Mouse (Mus musculus): Measurements from ENCODE around the gene Gpn1. TPM values are rescaled to one million over a fixed set of nuclear protein-coding genes. Genes with fewer than 3 reads are reported as not detected.
A peak's percentile ranks its signal among the peaks of the same experiment; 100 is the strongest.
"Not testable (repeated sequence)": the region's sequence is repeated elsewhere in the genome, so short reads cannot be mapped to it uniquely, and the experiment has no call there.

The Gpn1 gene
- total and polyA plus RNA-seq, 2 experiments from 2014 or later: 40.4 to 68.4 TPM

DNA sequence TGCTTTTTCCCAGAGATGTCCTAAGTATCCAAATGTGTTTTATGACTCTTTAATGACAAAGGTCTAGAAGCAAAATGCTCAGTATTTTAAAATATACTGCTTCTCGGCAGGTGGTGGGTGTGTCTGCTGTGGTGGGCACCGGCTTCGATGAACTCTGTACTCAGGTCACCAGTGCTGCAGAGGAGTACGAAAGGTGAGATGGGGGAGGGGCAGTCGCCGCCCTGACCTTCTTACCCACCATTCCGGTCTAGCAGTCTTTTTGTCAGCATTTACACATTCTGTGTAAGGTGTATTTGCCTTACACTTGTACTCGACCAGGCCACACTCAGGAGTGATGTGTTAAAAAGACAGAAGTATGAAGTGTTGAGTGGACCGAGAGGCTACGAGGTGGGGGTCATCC, 10.3 kb downstream of the Gpn1 start:
- Histone ChIP-seq H3K9ac (no peak overlapping the region), H3K9me3 (ENCODE audit: low read length) (no peaks in the 10 kb centered on the region), H3K27me3 (ENCODE audit: insufficient read depth, low read length) (no peaks in the 10 kb centered on the region), H3K4me1 (ENCODE audit: insufficient read depth) (no peaks in the 10 kb centered on the region), H3K36me3 (ENCODE audit: insufficient read depth) (peaks cover 78% of the 10 kb centered on the region), H3K4me3 (ENCODE audit: low read depth, low read length) (no peak overlapping the region), H3K27ac (ENCODE audit: low read depth, low read length) (no peak overlapping the region), H3K4me2 (ENCODE audit: low read depth) (no peak overlapping the region)
- ATAC-seq (no peak), DNase-seq (no peak)
- WGBS: 95% methylated on average over 10 of the region's 10 CpGs
- TF ChIP-seq CTCF (IDR thresholded peaks at IDR 0.05; ENCODE audit: low read depth): no peak

DNA sequence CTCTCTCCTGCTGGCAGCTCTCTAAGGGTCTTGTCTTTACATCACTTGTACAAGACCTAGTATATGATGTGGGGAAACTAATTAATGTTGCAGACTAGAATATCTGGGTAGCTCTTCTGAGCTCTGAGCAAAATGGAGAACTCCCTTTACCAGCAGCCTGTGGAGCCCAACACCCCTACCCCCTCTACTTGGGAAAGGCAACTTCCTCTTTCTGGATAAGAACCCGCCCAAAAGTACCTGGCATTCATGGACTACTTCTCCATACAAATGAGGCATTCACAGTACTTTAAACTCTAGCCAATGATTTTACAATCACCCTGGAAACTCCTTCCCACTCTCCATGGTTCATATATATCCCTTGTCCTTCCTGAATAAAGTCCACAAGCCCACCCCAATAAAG, 17.9 kb downstream of the Gpn1 start:
- Histone ChIP-seq H3K4me1 (ENCODE audit: insufficient read depth) (no peaks in the 10 kb centered on the region), H3K9me3 (ENCODE audit: low read length) (no peaks in the 10 kb centered on the region), H3K9ac (no peak overlapping the region), H3K27me3 (ENCODE audit: insufficient read depth, low read length) (no peaks in the 10 kb centered on the region), H3K4me2 (ENCODE audit: low read depth) (no peak overlapping the region), H3K36me3 (ENCODE audit: insufficient read depth) (peaks cover 81% of the 10 kb centered on the region), H3K27ac (ENCODE audit: low read depth, low read length) (no peak overlapping the region), H3K4me3 (ENCODE audit: low read depth, low read length) (no peak overlapping the region)
- ATAC-seq: no peak
- no peak for TF ChIP-seq CTCF (IDR thresholded peaks at IDR 0.05; ENCODE audit: low read depth)
- WGBS: 78% methylated on average over 1 of the region's 1 CpGs
- no peak for DNase-seq

DNA sequence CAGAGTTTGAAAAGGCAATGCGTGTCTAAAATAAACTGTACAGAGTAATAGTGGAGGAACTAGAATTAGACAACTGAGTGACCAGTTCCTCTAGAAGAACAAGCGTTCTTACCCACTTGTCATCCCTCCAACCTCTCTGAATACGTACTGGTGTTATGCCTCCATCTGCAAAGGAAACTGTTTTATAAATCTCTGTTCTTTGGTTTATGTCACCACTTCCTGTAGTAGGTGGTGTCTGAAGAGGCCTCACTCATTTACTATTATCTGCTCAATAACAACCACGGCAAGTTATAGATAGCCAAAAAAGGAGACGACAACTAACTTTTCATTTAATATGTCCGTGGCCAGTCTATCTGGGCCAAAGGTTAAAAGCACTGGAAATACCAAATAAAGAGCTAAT, 26.0 kb downstream of the Gpn1 start:
- H3K27ac ChIP-seq (ENCODE audit: low read depth, low read length): no peak overlapping the region
- H3K9me3 ChIP-seq (ENCODE audit: low read length): no peaks in the 10 kb centered on the region
- ATAC-seq (no peak), DNase-seq (no peak)
- 96% methylated on average over 6 of the region's 6 CpGs for WGBS
- no peaks in the 10 kb centered on the region for H3K27me3 ChIP-seq (ENCODE audit: insufficient read depth, low read length)
- H3K4me2 ChIP-seq (ENCODE audit: low read depth): no peak overlapping the region
- no peak overlapping the region for H3K9ac ChIP-seq
- H3K36me3 ChIP-seq (ENCODE audit: insufficient read depth): peaks cover 63% of the 10 kb centered on the region
- TF ChIP-seq CTCF (IDR thresholded peaks at IDR 0.05; ENCODE audit: low read depth): no peak
- no peaks in the 10 kb centered on the region; the same call in 1 of the 2 replicates for H3K4me1 ChIP-seq (ENCODE audit: insufficient read depth)
- H3K4me3 ChIP-seq (ENCODE audit: low read depth, low read length): no peak overlapping the region

DNA sequence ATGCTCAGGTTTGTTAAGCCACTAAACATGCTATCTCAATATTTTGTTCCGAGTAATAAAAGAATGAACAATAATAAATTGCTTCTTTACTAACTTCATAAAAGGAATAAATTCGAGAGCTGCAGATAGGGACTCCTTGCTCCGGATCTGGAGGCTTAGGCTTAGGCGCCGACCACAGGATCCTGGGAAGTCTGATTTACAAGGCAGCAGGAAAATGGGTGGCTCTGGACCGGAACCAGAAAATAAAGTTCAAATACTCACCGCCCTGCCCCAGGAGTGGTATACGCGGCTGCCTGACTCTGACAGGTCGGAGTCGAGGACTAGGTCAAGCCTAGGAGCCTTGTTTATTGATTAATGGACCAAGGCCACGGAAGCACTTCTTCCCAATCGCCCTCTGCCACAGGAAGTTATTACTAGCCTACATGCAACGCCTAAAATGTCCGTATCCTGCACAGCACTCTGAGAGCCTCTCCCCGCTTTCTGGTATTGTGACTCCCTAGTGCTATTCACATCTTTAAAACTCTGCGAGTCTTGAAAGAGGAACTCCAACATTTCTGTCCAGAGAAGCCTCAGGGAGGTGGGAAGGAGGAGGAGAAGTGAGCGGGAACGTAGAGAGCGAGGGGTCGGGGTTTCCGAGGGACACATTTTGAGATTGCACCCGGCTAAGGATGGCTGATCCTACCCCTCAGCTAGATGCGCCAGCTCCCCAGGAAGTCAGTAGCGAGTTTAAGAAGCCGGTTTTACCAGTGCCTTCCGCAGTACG, 32.0 kb downstream of the Gpn1 start, which contains the start of gene Slc4a1ap:
Slc4a1ap (plus strand) TSS at position 642 of the 763 bp plus-strand sequence.
- WGBS: 2% methylated on average over 28 of the region's 28 CpGs
- peak within 1 kb of the TSS; percentile 80 for H3K9ac ChIP-seq
- H3K27ac ChIP-seq (ENCODE audit: low read depth, low read length): peak within 1 kb of the TSS; percentile 88
- ATAC-seq (peak; percentile 94), DNase-seq (peak; percentile 92)
- H3K27me3 ChIP-seq (ENCODE audit: insufficient read depth, low read length): no peaks in the 10 kb centered on the region
- peak within 1 kb of the TSS; percentile 96 for H3K4me2 ChIP-seq (ENCODE audit: low read depth)
- no peaks in the 10 kb centered on the region for H3K9me3 ChIP-seq (ENCODE audit: low read length)
- H3K4me3 ChIP-seq (ENCODE audit: low read depth, low read length): peak within 1 kb of the TSS; percentile 84
- H3K36me3 ChIP-seq (ENCODE audit: insufficient read depth): peaks cover 29% of the 10 kb centered on the region
- peaks cover 18% of the 10 kb centered on the region for H3K4me1 ChIP-seq (ENCODE audit: insufficient read depth)
- no peak for TF ChIP-seq CTCF (IDR thresholded peaks at IDR 0.05; ENCODE audit: low read depth)

DNA sequence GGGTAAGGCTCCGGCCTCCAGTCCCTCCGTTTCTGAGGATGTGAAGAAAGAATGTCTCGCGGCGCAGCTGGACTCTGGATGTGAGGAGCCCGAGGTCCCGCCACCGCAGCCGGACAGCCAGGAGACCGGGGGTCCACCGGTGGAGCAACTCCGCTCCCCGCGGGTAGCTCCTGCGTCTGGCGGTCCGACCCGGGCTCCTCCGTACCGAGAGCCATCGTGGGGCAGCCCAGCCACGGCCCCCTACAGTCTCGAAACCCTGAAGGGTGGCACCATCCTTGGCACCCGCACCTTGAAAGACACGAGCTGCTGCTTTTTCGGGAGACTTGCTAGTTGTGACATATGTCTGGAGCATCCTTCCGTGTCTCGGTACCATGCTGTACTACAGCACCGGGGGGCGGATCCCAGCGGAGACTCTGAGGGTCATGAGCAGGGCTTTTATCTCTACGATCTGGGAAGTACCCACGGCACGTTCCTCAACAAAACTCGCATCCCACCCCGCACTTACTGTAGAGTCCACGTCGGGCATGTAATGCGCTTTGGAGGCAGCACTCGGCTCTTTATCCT, 32.7 kb downstream of the Gpn1 start:
- H3K27ac ChIP-seq (ENCODE audit: low read depth, low read length): peak overlapping the region; percentile 88
- WGBS: 6% methylated on average over 40 of the region's 40 CpGs
- peak overlapping the region; percentile 80 for H3K9ac ChIP-seq
- DNase-seq (no peak), ATAC-seq (peak; percentile 30; the same call in 1 of the 2 replicates)
- H3K4me1 ChIP-seq (ENCODE audit: insufficient read depth): peaks cover 18% of the 10 kb centered on the region
- H3K9me3 ChIP-seq (ENCODE audit: low read length): no peaks in the 10 kb centered on the region
- H3K4me3 ChIP-seq (ENCODE audit: low read depth, low read length): peak overlapping the region; percentile 84
- H3K36me3 ChIP-seq (ENCODE audit: insufficient read depth): peaks cover 32% of the 10 kb centered on the region
- no peaks in the 10 kb centered on the region for H3K27me3 ChIP-seq (ENCODE audit: insufficient read depth, low read length)
- peak overlapping the region; percentile 96 for H3K4me2 ChIP-seq (ENCODE audit: low read depth)
- TF ChIP-seq CTCF (IDR thresholded peaks at IDR 0.05; ENCODE audit: low read depth): no peak

DNA sequence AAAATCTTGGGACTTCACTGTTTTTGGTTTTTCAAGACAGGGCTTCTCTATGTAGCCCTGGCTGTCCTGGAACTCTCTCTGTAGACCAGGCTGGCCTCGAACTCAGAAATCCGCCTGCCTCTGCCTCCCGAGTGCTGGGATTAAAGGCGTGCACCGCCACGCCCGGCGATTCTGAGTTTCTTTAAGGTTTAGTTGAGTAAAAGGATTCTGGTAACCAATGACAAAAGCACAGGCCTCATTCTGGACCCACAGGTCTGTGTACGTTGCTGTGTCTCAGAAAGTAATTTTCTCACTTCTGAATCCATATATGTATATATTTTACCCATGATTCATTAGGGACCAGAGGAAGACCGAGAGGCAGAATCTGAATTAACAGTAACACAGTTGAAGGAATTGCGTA, 33.2 kb downstream of the Gpn1 start, which contains the start of gene Supt7l:
Supt7l (minus strand) TSS at position 101 of the 400 bp plus-strand sequence.
- not testable (repeated sequence) for DNase-seq, ATAC-seq
- 80% methylated on average over 11 of the region's 11 CpGs for WGBS

DNA sequence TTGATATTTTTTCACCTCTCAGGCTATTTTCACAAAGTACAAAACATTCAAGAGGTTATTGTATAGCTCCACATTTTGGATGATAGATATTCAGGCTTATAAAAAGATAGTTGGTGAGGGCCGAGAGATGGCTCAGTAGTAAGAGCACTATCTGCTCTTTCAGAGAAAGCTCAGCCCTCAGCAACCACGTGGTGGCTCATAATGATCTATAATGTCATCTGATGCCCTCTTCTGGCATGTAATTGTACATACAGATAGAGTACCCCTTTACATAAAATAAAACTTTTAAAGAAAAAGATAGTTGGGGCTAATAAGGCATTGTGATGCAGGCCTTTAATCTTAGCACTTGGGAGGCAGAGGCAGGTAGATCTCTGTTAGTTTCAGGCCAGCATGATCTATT, 34.0 kb downstream of the Gpn1 start:
- no peak for DNase-seq
- TF ChIP-seq CTCF (IDR thresholded peaks at IDR 0.05; ENCODE audit: low read depth): no peak
- no peak for ATAC-seq
- Histone ChIP-seq H3K4me2 (ENCODE audit: low read depth) (no peak overlapping the region), H3K9me3 (ENCODE audit: low read length) (no peaks in the 10 kb centered on the region), H3K9ac (no peak overlapping the region), H3K4me1 (ENCODE audit: insufficient read depth) (peaks cover 18% of the 10 kb centered on the region), H3K27ac (ENCODE audit: low read depth, low read length) (no peak overlapping the region), H3K36me3 (ENCODE audit: insufficient read depth) (peaks cover 33% of the 10 kb centered on the region), H3K4me3 (ENCODE audit: low read depth, low read length) (no peak overlapping the region), H3K27me3 (ENCODE audit: insufficient read depth, low read length) (no peaks in the 10 kb centered on the region)
- WGBS: 60% methylated on average over 2 of the region's 2 CpGs

More for the DNA sequence above, 33.2 kb downstream of the Gpn1 start, which contains the start of gene Supt7l:
- peak within 1 kb of the TSS; percentile 84 for H3K4me3 ChIP-seq (ENCODE audit: low read depth, low read length)
- peaks cover 32% of the 10 kb centered on the region for H3K36me3 ChIP-seq (ENCODE audit: insufficient read depth)
- not testable (repeated sequence) for H3K27me3 ChIP-seq (ENCODE audit: insufficient read depth, low read length); H3K9me3 ChIP-seq (ENCODE audit: low read length)
- peak within 1 kb of the TSS; percentile 96 for H3K4me2 ChIP-seq (ENCODE audit: low read depth)
- H3K27ac ChIP-seq (ENCODE audit: low read depth, low read length): peak within 1 kb of the TSS; percentile 88
- H3K4me1 ChIP-seq (ENCODE audit: insufficient read depth): peaks cover 18% of the 10 kb centered on the region
- peak within 1 kb of the TSS; percentile 80 for H3K9ac ChIP-seq

Measured in forebrain, postnatal 0 days (tissue).